In the genomic region with DNA sequence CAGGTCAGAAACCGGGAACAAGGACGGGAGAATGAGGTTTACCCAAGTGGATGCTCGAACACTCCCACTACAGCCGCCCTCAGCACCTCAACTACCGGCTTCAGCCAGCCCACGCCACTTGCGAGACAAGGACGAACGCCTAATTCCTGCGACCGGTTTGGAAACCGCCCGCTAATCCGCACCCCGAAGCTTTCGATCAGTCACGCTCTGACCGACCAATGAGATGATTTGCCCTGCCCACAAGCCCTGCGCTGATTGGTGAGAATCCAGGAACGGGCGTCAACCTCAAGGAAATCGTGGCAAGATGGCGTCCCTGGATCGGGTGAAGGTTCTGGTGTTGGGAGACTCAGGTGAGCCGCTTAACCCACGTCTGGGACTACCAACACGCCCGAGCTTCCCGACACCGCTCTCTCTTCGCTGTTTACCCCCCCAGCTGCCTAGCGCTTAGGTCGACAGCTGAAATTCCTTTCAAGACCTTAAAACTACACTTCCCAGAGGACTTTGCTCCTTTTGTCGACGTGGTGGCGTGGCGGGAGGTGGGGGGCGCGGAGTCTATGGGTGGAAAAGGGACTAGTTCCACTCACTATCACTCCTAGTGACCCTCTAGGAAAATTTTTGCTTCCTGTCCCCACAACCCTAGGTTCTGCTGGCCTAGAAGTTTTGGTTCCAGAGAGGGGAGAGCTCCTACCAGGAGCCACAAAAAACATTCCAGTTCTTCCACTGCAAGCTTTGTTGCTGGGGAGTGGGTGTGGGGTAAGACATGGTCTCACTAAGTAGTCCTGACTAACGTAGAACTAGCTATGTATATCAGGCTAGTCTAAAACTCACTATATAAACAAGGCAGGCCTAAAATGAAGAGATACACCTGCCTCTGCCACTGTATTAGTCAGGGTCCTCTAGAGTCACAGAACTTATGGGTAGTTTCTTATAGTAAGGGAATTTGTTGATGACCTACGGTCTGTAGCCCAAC, we compare ENCODE assay signal across 8 mouse cellular contexts. TPM values are rescaled to one million over a fixed set of nuclear protein-coding genes. Genes with fewer than 3 reads are reported as not detected.
DNase-seq lines count a peak whose midpoint lies in the region; ATAC-seq and TF ChIP-seq lines count a peak whose summit lies in the region.

Gtf2e1 (minus strand) TSS at position 179 of the 970 bp plus-strand sequence.
Rabl3 (plus strand) TSS at position 275 of the 970 bp plus-strand sequence.

- TF ChIP-seq POLR2A in MEL (IDR thresholded peaks at IDR 0.05; ENCODE audit: control insufficient read depth in 1 of 2, insufficient read depth in 1 of 2, low read depth in 1 of 2, low read length in 2 of 2, poor library complexity in 1 of 2), result peak; percentile 68 to 95; a peak in 2 of 4 replicates
- TF ChIP-seq POLR2A in cerebellum, adult 2 months (IDR thresholded peaks at IDR 0.05; ENCODE audit: borderline replicate concordance, insufficient read depth, low read length), result peak; percentile 91; the same call in 1 of the 2 replicates

- peak; percentile 99 for DNase-seq in MEL (ENCODE audit: low read depth, low spot score)
- DNase-seq in cerebellum, adult 2 months, result peak; percentile 98 to 99
- peak; percentile 99 for DNase-seq in forebrain, postnatal 0 days
- DNase-seq in heart, postnatal 4 days, result peak; percentile 97
- peak; percentile 99 for DNase-seq in layer of hippocampus, adult 8-10 months (ENCODE audit: low spot score in 2 of 2)
- DNase-seq in ovary, adult 18-20 months (ENCODE audit: low spot score), result peak; percentile 95
- peak; percentile 97 for DNase-seq in thymus, postnatal 0 days (ENCODE audit: low spot score)

- peak within 1 kb of the TSS; percentile 94 for H3K9ac ChIP-seq in MEL (ENCODE audit: control insufficient read depth, low read depth, low read length, poor library complexity, severe bottlenecking)
- H3K9ac ChIP-seq in forebrain, postnatal 0 days, result peak within 1 kb of the TSS; percentile 87
- H3K9ac ChIP-seq in lung, embryonic 15.5 days, result peak within 1 kb of the TSS; percentile 87

- no peak for TF ChIP-seq EP300 in MEL (IDR thresholded peaks at IDR 0.05; ENCODE audit: low read depth in 1 of 2, low read length in 2 of 2)

- H3K36me3 ChIP-seq in MEL (ENCODE audit: control insufficient read depth in 1 of 2, insufficient read depth in 2 of 2, low read length in 2 of 2), result peaks cover 0 to 20% of the 10 kb centered on the region in 2 experiments; a peak in 3 of 4 replicates
- no peaks in the 10 kb centered on the region; the same call in 1 of the 2 replicates for H3K36me3 ChIP-seq in forebrain, postnatal 0 days (ENCODE audit: insufficient read depth)
- H3K36me3 ChIP-seq in lung, embryonic 15.5 days, result peaks cover 17% of the 10 kb centered on the region

- peak; percentile 99 for ATAC-seq in forebrain, postnatal 0 days
- ATAC-seq in lung, embryonic 15.5 days (ENCODE audit: borderline replicate concordance, extremely low read depth, low FRiP score, low TSS enrichment), result peak; percentile 99

- TF ChIP-seq RAD21 in MEL (IDR thresholded peaks at IDR 0.05; ENCODE audit: low read depth, low read length), result no peak

- no peaks in the 10 kb centered on the region for H3K9me3 ChIP-seq in MEL (replicated peaks; ENCODE audit: insufficient read depth, low read length)
- no peaks in the 10 kb centered on the region for H3K9me3 ChIP-seq in forebrain, postnatal 0 days (ENCODE audit: low read length)
- no peaks in the 10 kb centered on the region for H3K9me3 ChIP-seq in lung, embryonic 15.5 days

- H3K4me1 ChIP-seq in MEL (ENCODE audit: control insufficient read depth in 1 of 2, insufficient read depth in 2 of 2, low read length in 2 of 2), result peaks cover 0 to 15% of the 10 kb centered on the region in 2 experiments; a peak in 1 of 4 replicates
- peaks cover 6% of the 10 kb centered on the region; the same call in 1 of the 2 replicates for H3K4me1 ChIP-seq in cerebellum, adult 2 months (ENCODE audit: control insufficient read depth, insufficient read depth, low read length)
- peaks cover 3% of the 10 kb centered on the region; the same call in 1 of the 2 replicates for H3K4me1 ChIP-seq in forebrain, postnatal 0 days (ENCODE audit: insufficient read depth)
- peaks cover 13% of the 10 kb centered on the region for H3K4me1 ChIP-seq in lung, embryonic 15.5 days

- peak within 1 kb of the TSS; percentile 73 to 95 for H3K4me3 ChIP-seq in MEL (ENCODE audit: control insufficient read depth in 1 of 2, insufficient read depth in 1 of 2, low read depth in 2 of 2, low read length in 2 of 2)
- peak within 1 kb of the TSS; percentile 98 for H3K4me3 ChIP-seq in cerebellum, adult 2 months (replicated peaks; ENCODE audit: insufficient read depth, low read depth, low read length)
- peak within 1 kb of the TSS; percentile 65 for H3K4me3 ChIP-seq in forebrain, postnatal 0 days (ENCODE audit: low read depth, low read length)
- peak within 1 kb of the TSS; percentile 82 for H3K4me3 ChIP-seq in lung, embryonic 15.5 days

- peak within 1 kb of the TSS; percentile 67 for H3K4me2 ChIP-seq in forebrain, postnatal 0 days (ENCODE audit: low read depth)
- H3K4me2 ChIP-seq in lung, embryonic 15.5 days, result peak within 1 kb of the TSS; percentile 74

- H3K79me2 ChIP-seq in MEL (ENCODE audit: control insufficient read depth, insufficient read depth, low read length, poor library complexity), result peaks cover 37% of the 10 kb centered on the region

- H3K27ac ChIP-seq in MEL (ENCODE audit: control insufficient read depth, low read depth, low read length), result peak within 1 kb of the TSS; percentile 78
- peak within 1 kb of the TSS; percentile 98 for H3K27ac ChIP-seq in cerebellum, adult 2 months (ENCODE audit: insufficient read depth, low read length)
- peak within 1 kb of the TSS; percentile 85 for H3K27ac ChIP-seq in forebrain, postnatal 0 days (ENCODE audit: low read depth, low read length)
- peak within 1 kb of the TSS; percentile 91 for H3K27ac ChIP-seq in lung, embryonic 15.5 days

- H3K27me3 ChIP-seq in MEL (ENCODE audit: control insufficient read depth in 1 of 2, insufficient read depth in 2 of 2, low read length in 2 of 2), result no peaks in the 10 kb centered on the region
- no peaks in the 10 kb centered on the region for H3K27me3 ChIP-seq in cerebellum, adult 2 months (ENCODE audit: control insufficient read depth, insufficient read depth, low read length)
- H3K27me3 ChIP-seq in forebrain, postnatal 0 days (ENCODE audit: insufficient read depth, low read length), result no peaks in the 10 kb centered on the region
- H3K27me3 ChIP-seq in lung, embryonic 15.5 days, result no peaks in the 10 kb centered on the region

- WGBS in cerebellum, adult 2 months, result 1% methylated on average over 41 of the region's 41 CpGs
- 3% methylated on average over 41 of the region's 41 CpGs for WGBS in forebrain, postnatal 0 days
- WGBS in lung, embryonic 15.5 days, result 1% methylated on average over 41 of the region's 41 CpGs

- no peak for TF ChIP-seq CTCF in MEL (IDR thresholded peaks at IDR 0.05 in 2 of 3, conservative IDR thresholded peaks at IDR 0.05 in 1 of 3; ENCODE audit: control insufficient read depth in 1 of 3, insufficient read depth in 1 of 3, low read depth in 2 of 3, low read length in 3 of 3, poor library complexity in 1 of 3, severe bottlenecking in 1 of 3)
- TF ChIP-seq CTCF in cerebellum, adult 2 months (IDR thresholded peaks at IDR 0.05; ENCODE audit: borderline replicate concordance, insufficient read depth, low read depth, low read length), result peak; percentile 10; the same call in 1 of the 2 replicates
- TF ChIP-seq CTCF in forebrain, postnatal 0 days (IDR thresholded peaks at IDR 0.05; ENCODE audit: low read depth), result peak; percentile 22; the same call in 1 of the 2 replicates

TF ChIP-seq in MEL, 35 proteins besides CTCF, POLR2A, EP300 and RAD21 (continues in another document):
- TF ChIP-seq TAL1 (IDR thresholded peaks at IDR 0.05; ENCODE audit: low read length) (no peak), SMC3 (IDR thresholded peaks at IDR 0.05; ENCODE audit: low read depth, low read length) (no peak), GATA1 (IDR thresholded peaks at IDR 0.05; ENCODE audit: low read depth, low read length) (no peak), ZC3H11A (IDR thresholded peaks at IDR 0.05; ENCODE audit: low read depth, low read length) (no peak), MEF2A (IDR thresholded peaks at IDR 0.05; ENCODE audit: extremely low read depth, insufficient replicate concordance, low read depth, low read length, poor library complexity, severe bottlenecking) (no peak), E2F4 (IDR thresholded peaks at IDR 0.05; ENCODE audit: borderline replicate concordance, low read depth, low read length) (0 out of 2 replicates have a peak, but pooled peaks have one; percentile 61), CHD1 (IDR thresholded peaks at IDR 0.05; ENCODE audit: low read depth, low read length) (no peak), CHD2 (IDR thresholded peaks at IDR 0.05; ENCODE audit: low read length) (no peak; the same call in 1 of the 2 replicates), ZKSCAN1 (IDR thresholded peaks at IDR 0.05; ENCODE audit: low read depth, low read length) (no peak), RCOR1 (IDR thresholded peaks at IDR 0.05; ENCODE audit: low read depth, low read length) (no peak)

RNA-seq across cellular contexts. Expression of gene Gtf2e1, which starts in this region (rescaled TPM):
- 34.4 and 37.9 TPM in 2 replicates for total RNA-seq in MEL (2012; rRNA removed)
- 10 to 100 TPM in 1 of 2 experiments, not detected in 1; 29.3 TPM for polyA plus RNA-seq in MEL (2012; ENCODE audit: insufficient read depth in 1 of 2, insufficient read length in 2 of 2, low read depth in 1 of 2, low replicate concordance in 2 of 2, missing spikeins in 1 of 2)
- 12.1 and 12.8 TPM in 2 replicates for polyA plus RNA-seq in cerebellum, adult 2 months (2012; rRNA removed)
- total RNA-seq in forebrain, postnatal 0 days (2014; rRNA removed), result 32.7 and 34.2 TPM in 2 replicates
- 24.5 and 25.2 TPM in 2 replicates for polyA plus RNA-seq in forebrain, postnatal 0 days (2015; fragmentation: Nextera tagmentation; extraction: Ambion mirVana)
- 10 to 100 TPM in 1 of 2 experiments, 1 to 10 TPM in 1; 9.4 to 10.7 TPM for total RNA-seq in heart, postnatal 4 days (2021)
- total RNA-seq in layer of hippocampus, adult 8-10 months (2022), result 10 to 100 TPM; 16.7 to 18.6 (median 17.6) TPM
- 24.1 and 24.5 TPM in 2 replicates for polyA plus RNA-seq in lung, embryonic 15.5 days (2015; fragmentation: Nextera tagmentation; extraction: Ambion mirVana)
- polyA plus RNA-seq in thymus, postnatal 0 days (2015; fragmentation: Nextera tagmentation; extraction: Ambion mirVana), result 20.5 and 21.6 TPM in 2 replicates

RNA-seq across cellular contexts. Expression of gene Rabl3, which starts in this region (rescaled TPM):
- 7.3 and 8.5 TPM in 2 replicates for total RNA-seq in MEL (2012; rRNA removed)
- 10 to 100 TPM in 1 of 2 experiments, not detected in 1; 13.5 TPM for polyA plus RNA-seq in MEL (2012; ENCODE audit: insufficient read depth in 1 of 2, insufficient read length in 2 of 2, low read depth in 1 of 2, low replicate concordance in 2 of 2, missing spikeins in 1 of 2)
- polyA plus RNA-seq in cerebellum, adult 2 months (2012; rRNA removed), result 7.5 and 8.6 TPM in 2 replicates
- 4.7 and 8.2 TPM in 2 replicates for total RNA-seq in forebrain, postnatal 0 days (2014; rRNA removed)
- 9.9 and 12.4 TPM in 2 replicates for polyA plus RNA-seq in forebrain, postnatal 0 days (2015; fragmentation: Nextera tagmentation; extraction: Ambion mirVana)
- 10 to 100 TPM; 15.3 to 16.4 TPM for total RNA-seq in heart, postnatal 4 days (2021)
- 1 to 10 TPM; 7.6 to 10.0 (median 8.7) TPM for total RNA-seq in layer of hippocampus, adult 8-10 months (2022)
- polyA plus RNA-seq in lung, embryonic 15.5 days (2015; fragmentation: Nextera tagmentation; extraction: Ambion mirVana), result 25.0 and 25.1 TPM in 2 replicates
- polyA plus RNA-seq in thymus, postnatal 0 days (2015; fragmentation: Nextera tagmentation; extraction: Ambion mirVana), result 17.0 and 17.1 TPM in 2 replicates

Comparison
In these comparisons a context has a peak if more than half of its experiments do, and no peak if none do; other contexts are left out.
1. Peak in every context shown above with its lines: DNase-seq, ATAC-seq, H3K4me3 ChIP-seq and H3K27ac ChIP-seq.
2. CTCF ChIP-seq: peak in cerebellum, adult 2 months (single experiment) and forebrain, postnatal 0 days (single experiment); none in MEL (0 of 3).